Mouse (Mus musculus) left cerebral cortex, adult 8-10 months (tissue): ENCODE results near the gene 1700001K19Rik. TPM values are rescaled to one million over a fixed set of nuclear protein-coding genes. Genes with fewer than 3 reads are reported as not detected.
"Not testable (repeated sequence)": the region's sequence is repeated elsewhere in the genome, so short reads cannot be mapped to it uniquely, and the experiment has no call there.

Source experiments
- DNase-seq, 2 experiments: peaks; one replicate each; pipeline ENCODE4 v3.0.0; 2022; ENCODE audit warnings: low spot score in 2 of 2
- total RNA-seq, 4 experiments: library from RNA; stranded (reverse); gene quantifications; 2 replicates each; pipeline ENCODE4 v1.2.4; 2022

Gene 1700001K19Rik
- total RNA-seq = not detected

GRCm38 (mm10) chr12:110682561-110683299 lies at the start of gene 1700001K19Rik:
Gene 1700001K19Rik, minus strand, starts transcription at chr12:110682619.
- DNase-seq = no peak

GRCm38 (mm10) chr12:110726428-110726827 lies 44.0 kb upstream of the 1700001K19Rik start:
- no peak for DNase-seq

- no peak for DNase-seq
These were observed 43.1 kb upstream of the 1700001K19Rik start for GRCm38 (mm10) chr12:110725489-110725888.

- no peak for DNase-seq
These were observed 42.6 kb upstream of the 1700001K19Rik start for GRCm38 (mm10) chr12:110725051-110725450.

- no peak for DNase-seq
These were observed 33.6 kb upstream of the 1700001K19Rik start for GRCm38 (mm10) chr12:110716004-110716403.

GRCm38 (mm10) chr12:110714215-110714614 lies 31.8 kb upstream of the 1700001K19Rik start:
- DNase-seq = no peak

- no peak for DNase-seq
These were observed 31.4 kb upstream of the 1700001K19Rik start for GRCm38 (mm10) chr12:110713784-110714183.

- DNase-seq = no peak
These were observed 28.9 kb upstream of the 1700001K19Rik start for GRCm38 (mm10) chr12:110711270-110711669.

GRCm38 (mm10) chr12:110707451-110707850 lies 25.0 kb upstream of the 1700001K19Rik start:
- no peak for DNase-seq

- no peak for DNase-seq
These were observed 24.2 kb upstream of the 1700001K19Rik start for GRCm38 (mm10) chr12:110706337-110707231.

- not testable (repeated sequence) for DNase-seq
These were observed 23.0 kb upstream of the 1700001K19Rik start for GRCm38 (mm10) chr12:110705419-110705818.

- no peak for DNase-seq
These were observed 21.3 kb upstream of the 1700001K19Rik start for GRCm38 (mm10) chr12:110703682-110704081.

- peak; percentile 35 to 74 for DNase-seq
These were observed 20.6 kb upstream of the 1700001K19Rik start for GRCm38 (mm10) chr12:110703008-110703471.

- DNase-seq = no peak
These were observed 20.1 kb upstream of the 1700001K19Rik start, which contains the start of gene Hsp90aa1 for GRCm38 (mm10) chr12:110702556-110702955. Gene Hsp90aa1, minus strand, starts transcription at chr12:110702728.

- DNase-seq = not testable (repeated sequence)
These were observed 18.9 kb upstream of the 1700001K19Rik start for GRCm38 (mm10) chr12:110701363-110701762.

GRCm38 (mm10) chr12:110700730-110701129 lies 18.3 kb upstream of the 1700001K19Rik start:
- no peak for DNase-seq

GRCm38 (mm10) chr12:110699171-110699547 lies 16.7 kb upstream of the 1700001K19Rik start:
- DNase-seq = no peak

- no peak for DNase-seq
These were observed 16.2 kb upstream of the 1700001K19Rik start for GRCm38 (mm10) chr12:110698523-110699170.

- DNase-seq = no peak
These were observed 15.7 kb upstream of the 1700001K19Rik start for GRCm38 (mm10) chr12:110698080-110698479.

GRCm38 (mm10) chr12:110697457-110697856 lies 15.0 kb upstream of the 1700001K19Rik start:
- no peak for DNase-seq

GRCm38 (mm10) chr12:110696975-110697400 lies 14.6 kb upstream of the 1700001K19Rik start:
- DNase-seq = no peak
